Mouse (Mus musculus): ENCODE measurements at regions not wholly inside any gene's neighbourhood (a gene's known extent, or its start where the extent isn't known, plus 50 kb on each side); places are given as distances from the start of the nearest gene placed in this dataset.

GRCm38 (mm10) chr3:52896462-52896861 is 120.6 kb downstream of the Cog6 start:
- peak overlapping the region; percentile 65 for H3K27ac ChIP-seq (ENCODE audit: low read depth)

DNA sequence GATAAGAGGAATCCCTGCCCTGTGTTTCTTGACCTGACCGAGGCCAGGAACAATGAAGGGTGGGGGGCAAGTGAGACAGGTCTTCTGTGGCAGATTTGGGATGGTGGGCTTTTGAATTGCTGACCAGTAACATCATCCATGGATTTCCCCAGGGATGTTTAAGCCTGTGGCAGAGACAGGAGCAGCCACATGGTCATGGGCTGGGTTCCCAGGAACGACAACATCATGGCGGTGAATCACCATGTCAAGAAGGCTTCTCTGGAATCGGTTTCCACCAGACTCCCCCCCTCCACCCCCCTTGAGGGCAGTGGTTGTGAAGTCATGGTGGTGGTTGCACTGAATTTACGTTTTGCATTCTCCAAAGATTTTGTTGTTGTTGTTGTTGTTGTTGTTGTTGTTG is 121.3 kb downstream of the Cog6 start:
- H3K4me3 ChIP-seq (ENCODE audit: low read depth, low read length), result no peak overlapping the region
- H3K27ac ChIP-seq (ENCODE audit: low read depth), result no peak overlapping the region
- TF ChIP-seq CTCF (IDR thresholded peaks at IDR 0.05; ENCODE audit: low read depth) (no peak), EP300 (IDR thresholded peaks at IDR 0.05; ENCODE audit: low read depth) (no peak)
- 83% methylated on average over 5 of the region's 5 CpGs for WGBS
- no peaks in the 10 kb centered on the region for H3K27me3 ChIP-seq (ENCODE audit: control insufficient read depth, insufficient read depth, low read length)
- H3K36me3 ChIP-seq (replicated peaks; ENCODE audit: control insufficient read depth, insufficient read depth, low read length), result no peaks in the 10 kb centered on the region
- ATAC-seq (ENCODE audit: insufficient read depth, low read depth), result no peak
- no peaks in the 10 kb centered on the region for H3K9me3 ChIP-seq (replicated peaks; ENCODE audit: control insufficient read depth, low read length)
- DNase-seq (ENCODE audit: low spot score), result no peak
- no peak overlapping the region for H3K9ac ChIP-seq (replicated peaks; ENCODE audit: low read depth, low read length)
- H3K4me1 ChIP-seq (ENCODE audit: control insufficient read depth, insufficient read depth), result peaks cover 15% of the 10 kb centered on the region
- H3K4me2 ChIP-seq (ENCODE audit: low read depth, low read length), result no peak overlapping the region

More at GRCm38 (mm10) chr3:52896462-52896861, 120.6 kb downstream of the Cog6 start:
- no peak overlapping the region for H3K4me3 ChIP-seq (ENCODE audit: low read depth, low read length)
- no peaks in the 10 kb centered on the region for H3K9me3 ChIP-seq (replicated peaks; ENCODE audit: control insufficient read depth, low read length)
- peaks cover 15% of the 10 kb centered on the region for H3K4me1 ChIP-seq (ENCODE audit: control insufficient read depth, insufficient read depth)
- ATAC-seq (ENCODE audit: insufficient read depth, low read depth) (no peak), DNase-seq (ENCODE audit: low spot score) (no peak)
- H3K4me2 ChIP-seq (ENCODE audit: low read depth, low read length), result no peak overlapping the region
- 56% methylated on average over 7 of the region's 7 CpGs for WGBS
- no peaks in the 10 kb centered on the region for H3K36me3 ChIP-seq (replicated peaks; ENCODE audit: control insufficient read depth, insufficient read depth, low read length)
- H3K9ac ChIP-seq (replicated peaks; ENCODE audit: low read depth, low read length), result no peak overlapping the region
- no peaks in the 10 kb centered on the region for H3K27me3 ChIP-seq (ENCODE audit: control insufficient read depth, insufficient read depth, low read length)
- TF ChIP-seq EP300 (IDR thresholded peaks at IDR 0.05; ENCODE audit: low read depth), result no peak
- no peak for TF ChIP-seq CTCF (IDR thresholded peaks at IDR 0.05; ENCODE audit: low read depth)

- DNase-seq (ENCODE audit: low spot score), result no peak
- H3K4me2 ChIP-seq (ENCODE audit: low read depth, low read length), result no peak overlapping the region
Observed at GRCm38 (mm10) chr3:52894812-52895211, 122.2 kb downstream of the Cog6 start.

GRCm38 (mm10) chr3:52889156-52889715 is 127.8 kb downstream of the Cog6 start:
- WGBS, result 44% methylated on average over 4 of the region's 4 CpGs
- Histone ChIP-seq H3K4me3 (ENCODE audit: low read depth, low read length) (no peak overlapping the region), H3K4me1 (ENCODE audit: control insufficient read depth, insufficient read depth) (no peaks in the 10 kb centered on the region), H3K36me3 (replicated peaks; ENCODE audit: control insufficient read depth, insufficient read depth, low read length) (no peaks in the 10 kb centered on the region), H3K27ac (ENCODE audit: low read depth) (peak overlapping the region; percentile 39), H3K9ac (replicated peaks; ENCODE audit: low read depth, low read length) (no peak overlapping the region), H3K27me3 (ENCODE audit: control insufficient read depth, insufficient read depth, low read length) (no peaks in the 10 kb centered on the region), H3K4me2 (ENCODE audit: low read depth, low read length) (no peak overlapping the region), H3K9me3 (replicated peaks; ENCODE audit: control insufficient read depth, low read length) (no peaks in the 10 kb centered on the region)
- DNase-seq (ENCODE audit: low spot score) (no peak), ATAC-seq (ENCODE audit: insufficient read depth, low read depth) (no peak)
- TF ChIP-seq EP300 (IDR thresholded peaks at IDR 0.05; ENCODE audit: low read depth) (no peak), CTCF (IDR thresholded peaks at IDR 0.05; ENCODE audit: low read depth) (no peak)

More at GRCm38 (mm10) chr3:52894812-52895211, 122.2 kb downstream of the Cog6 start:
- Histone ChIP-seq H3K9ac (replicated peaks; ENCODE audit: low read depth, low read length) (no peak overlapping the region), H3K27ac (ENCODE audit: low read depth) (no peak overlapping the region), H3K9me3 (replicated peaks; ENCODE audit: control insufficient read depth, low read length) (no peaks in the 10 kb centered on the region), H3K4me3 (ENCODE audit: low read depth, low read length) (no peak overlapping the region), H3K36me3 (replicated peaks; ENCODE audit: control insufficient read depth, insufficient read depth, low read length) (no peaks in the 10 kb centered on the region), H3K4me1 (ENCODE audit: control insufficient read depth, insufficient read depth) (peaks cover 15% of the 10 kb centered on the region), H3K27me3 (ENCODE audit: control insufficient read depth, insufficient read depth, low read length) (no peaks in the 10 kb centered on the region)
- no peak for TF ChIP-seq EP300 (IDR thresholded peaks at IDR 0.05; ENCODE audit: low read depth)
- TF ChIP-seq CTCF (IDR thresholded peaks at IDR 0.05; ENCODE audit: low read depth), result no peak
- ATAC-seq (ENCODE audit: insufficient read depth, low read depth), result no peak
- WGBS, result 63% methylated on average over 2 of the region's 2 CpGs

DNA sequence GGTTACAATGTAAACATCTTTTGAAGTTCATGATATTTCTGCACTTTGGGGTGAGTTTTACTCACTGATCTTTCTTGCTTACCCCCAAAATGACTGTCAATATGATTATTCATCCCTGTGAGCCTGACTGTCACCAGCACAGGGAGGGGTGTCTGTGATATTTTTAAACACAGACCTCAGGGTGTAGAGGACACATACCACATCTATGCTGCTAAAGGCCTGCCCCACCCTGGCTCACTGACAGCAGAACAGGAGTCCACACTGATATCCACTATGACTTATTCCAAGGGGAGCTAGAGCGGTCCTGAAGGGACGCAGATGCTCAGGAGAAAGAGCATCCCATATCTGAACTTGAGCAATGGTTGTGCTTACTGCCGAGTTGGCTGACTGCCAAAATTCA is 135.1 kb downstream of the Cog6 start:
- Histone ChIP-seq H3K9ac (replicated peaks; ENCODE audit: low read depth, low read length) (no peak overlapping the region), H3K9me3 (replicated peaks; ENCODE audit: control insufficient read depth, low read length) (no peaks in the 10 kb centered on the region), H3K27ac (ENCODE audit: low read depth) (no peak overlapping the region), H3K27me3 (ENCODE audit: control insufficient read depth, insufficient read depth, low read length) (no peaks in the 10 kb centered on the region), H3K4me3 (ENCODE audit: low read depth, low read length) (no peak overlapping the region), H3K36me3 (replicated peaks; ENCODE audit: control insufficient read depth, insufficient read depth, low read length) (no peaks in the 10 kb centered on the region), H3K4me2 (ENCODE audit: low read depth, low read length) (no peak overlapping the region), H3K4me1 (ENCODE audit: control insufficient read depth, insufficient read depth) (peaks cover 11% of the 10 kb centered on the region; the same call in 1 of the 2 replicates)
- WGBS, result 20% methylated on average over 3 of the region's 3 CpGs
- ATAC-seq (ENCODE audit: insufficient read depth, low read depth), result peak; percentile 84
- no peak for TF ChIP-seq CTCF (IDR thresholded peaks at IDR 0.05; ENCODE audit: low read depth)
- no peak for TF ChIP-seq EP300 (IDR thresholded peaks at IDR 0.05; ENCODE audit: low read depth)
- DNase-seq (ENCODE audit: low spot score), result no peak

GRCm38 (mm10) chr3:52881139-52881538 is 135.9 kb downstream of the Cog6 start:
- peaks cover 11% of the 10 kb centered on the region; the same call in 1 of the 2 replicates for H3K4me1 ChIP-seq (ENCODE audit: control insufficient read depth, insufficient read depth)
- no peak overlapping the region for H3K4me2 ChIP-seq (ENCODE audit: low read depth, low read length)
- no peak for ATAC-seq (ENCODE audit: insufficient read depth, low read depth)
- no peak overlapping the region for H3K9ac ChIP-seq (replicated peaks; ENCODE audit: low read depth, low read length)
- TF ChIP-seq CTCF (IDR thresholded peaks at IDR 0.05; ENCODE audit: low read depth) (no peak), EP300 (IDR thresholded peaks at IDR 0.05; ENCODE audit: low read depth) (no peak)
- H3K27ac ChIP-seq (ENCODE audit: low read depth), result no peak overlapping the region
- DNase-seq (ENCODE audit: low spot score), result no peak
- WGBS, result 70% methylated on average over 4 of the region's 4 CpGs
- H3K9me3 ChIP-seq (replicated peaks; ENCODE audit: control insufficient read depth, low read length), result no peaks in the 10 kb centered on the region
- H3K36me3 ChIP-seq (replicated peaks; ENCODE audit: control insufficient read depth, insufficient read depth, low read length), result no peaks in the 10 kb centered on the region
- H3K4me3 ChIP-seq (ENCODE audit: low read depth, low read length), result no peak overlapping the region
- no peaks in the 10 kb centered on the region for H3K27me3 ChIP-seq (ENCODE audit: control insufficient read depth, insufficient read depth, low read length)
